Mouse (Mus musculus) layer of hippocampus, postnatal 25 days (tissue): ENCODE data around the gene Armh2. TPM values are rescaled to one million over a fixed set of nuclear protein-coding genes. Genes with fewer than 3 reads are reported as not detected.

Experiments
- DNase-seq, 2 experiments: peaks; one replicate each; pipeline ENCODE4 v3.0.0; 2022; ENCODE audit warnings: mixed read lengths in 2 of 2, low spot score in 1 of 2; ENCODE audit errors: extremely low spot score in 1 of 2
- total RNA-seq, 2 experiments: library from RNA; stranded (reverse); gene quantifications; 2 replicates each; pipeline ENCODE4 v1.2.3; 2021

The Armh2 gene
- not detected for total RNA-seq

GRCm38 (mm10) chr13:24741028-24741427 is at the start of gene Armh2:
TSS of gene Armh2 (plus strand) at chr13:24741232.
- no peak for DNase-seq

DNA sequence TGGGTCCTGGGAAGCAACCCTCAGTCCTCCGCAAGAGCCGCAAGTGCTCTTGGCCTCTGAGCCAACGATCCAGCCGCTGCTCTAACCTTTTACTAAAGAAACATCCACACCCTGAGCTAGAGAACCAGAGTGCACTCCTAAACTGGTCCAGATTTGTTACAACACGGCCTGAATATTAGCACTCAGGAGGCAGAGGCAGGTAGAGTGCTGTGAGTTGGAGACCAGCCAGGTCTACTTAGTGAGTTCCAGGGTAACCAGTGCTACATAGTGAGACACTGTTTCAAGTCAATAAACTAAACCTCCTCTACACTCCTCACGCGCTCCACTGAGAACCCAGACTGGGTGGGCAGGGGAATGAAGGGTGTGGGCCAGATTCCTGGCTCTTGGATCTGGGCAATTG is 47.7 kb upstream of the Armh2 start:
- no peak for DNase-seq

GRCm38 (mm10) chr13:24698746-24699145 is 42.3 kb upstream of the Armh2 start:
- DNase-seq = no peak

DNA sequence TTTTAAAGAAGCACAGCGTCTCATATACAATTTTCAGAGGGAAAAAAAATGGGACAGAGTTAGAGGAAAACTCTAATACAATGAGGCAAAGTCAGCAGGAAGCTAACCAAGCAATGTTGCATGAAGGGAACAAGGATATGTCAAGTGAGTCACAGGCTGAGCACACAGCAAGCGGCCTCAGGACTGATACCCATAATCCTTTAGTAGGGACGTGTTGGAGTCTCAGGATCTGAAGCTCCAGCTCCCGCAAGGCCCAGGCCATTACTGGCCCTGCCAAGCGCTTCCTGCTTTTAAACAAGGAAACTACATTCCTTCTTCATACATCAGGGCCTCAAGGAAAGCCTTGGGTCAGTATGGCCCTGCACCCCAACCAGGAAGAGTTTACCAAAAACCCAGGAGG is 38.9 kb upstream of the Armh2 start:
- DNase-seq = no peak

DNA sequence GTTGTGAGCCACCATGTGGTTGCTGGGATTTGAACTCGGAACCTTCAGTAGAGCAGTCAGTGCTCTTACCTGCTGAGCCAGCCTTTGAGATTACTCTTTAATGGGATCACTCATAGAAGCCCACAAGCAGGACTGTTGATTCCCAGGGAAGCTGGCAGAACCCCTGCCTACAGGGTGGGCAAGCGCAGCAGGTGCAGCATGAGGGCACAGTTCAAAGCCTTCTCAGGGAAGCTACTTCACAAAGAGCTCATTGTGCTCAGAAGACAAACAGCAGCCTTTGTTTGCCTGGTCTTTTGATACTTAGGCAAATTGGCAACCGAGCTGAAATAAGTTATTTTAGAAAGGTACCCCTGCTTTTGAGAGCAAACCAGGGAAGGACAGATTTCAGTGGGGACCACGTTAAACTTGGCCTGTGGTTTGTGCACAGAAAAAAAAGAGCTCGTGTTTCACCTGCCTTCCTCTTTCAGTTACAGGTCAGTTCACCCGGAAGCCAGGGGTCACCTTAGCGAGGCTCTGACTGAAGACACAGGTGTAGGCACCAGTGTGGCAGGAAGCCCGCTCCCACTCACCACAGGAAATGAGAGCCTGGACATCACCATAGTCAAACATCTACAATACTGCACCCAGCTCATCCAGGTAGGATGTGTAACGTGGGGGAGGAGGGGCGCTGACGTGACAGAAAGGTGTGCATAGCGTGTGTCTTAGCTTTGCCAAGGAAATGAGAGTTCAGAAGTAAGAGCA is 31.2 kb upstream of the Armh2 start:
- no peak for DNase-seq

- no peak for DNase-seq
Observed at GRCm38 (mm10) chr13:24710968-24711367, 30.1 kb upstream of the Armh2 start.

DNA sequence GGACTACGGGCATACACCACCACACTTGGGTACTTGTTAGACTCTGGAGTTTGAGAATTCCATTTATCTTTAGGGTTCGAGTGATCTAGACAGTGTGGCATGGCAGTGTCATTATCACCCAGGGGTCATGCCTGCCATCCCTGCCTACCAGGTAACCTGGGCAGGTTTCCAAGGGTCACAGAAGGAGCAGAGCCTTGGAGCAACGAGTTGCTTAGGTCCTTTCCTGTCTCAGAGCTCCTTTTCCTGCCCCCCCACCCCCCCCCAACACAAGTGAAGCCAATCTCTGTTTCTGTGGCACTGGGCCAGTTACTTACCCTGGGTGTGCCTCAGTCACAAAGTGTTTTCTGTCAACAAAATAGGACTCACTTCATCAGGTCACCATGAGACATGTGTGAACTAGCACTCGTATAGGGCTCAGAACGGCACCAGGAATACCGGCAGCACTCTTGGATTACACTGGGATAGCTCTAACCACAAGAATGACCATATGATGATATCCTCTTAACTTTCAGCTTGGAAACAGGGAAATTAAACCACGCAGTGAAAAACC is 28.4 kb upstream of the Armh2 start:
- no peak for DNase-seq

DNA sequence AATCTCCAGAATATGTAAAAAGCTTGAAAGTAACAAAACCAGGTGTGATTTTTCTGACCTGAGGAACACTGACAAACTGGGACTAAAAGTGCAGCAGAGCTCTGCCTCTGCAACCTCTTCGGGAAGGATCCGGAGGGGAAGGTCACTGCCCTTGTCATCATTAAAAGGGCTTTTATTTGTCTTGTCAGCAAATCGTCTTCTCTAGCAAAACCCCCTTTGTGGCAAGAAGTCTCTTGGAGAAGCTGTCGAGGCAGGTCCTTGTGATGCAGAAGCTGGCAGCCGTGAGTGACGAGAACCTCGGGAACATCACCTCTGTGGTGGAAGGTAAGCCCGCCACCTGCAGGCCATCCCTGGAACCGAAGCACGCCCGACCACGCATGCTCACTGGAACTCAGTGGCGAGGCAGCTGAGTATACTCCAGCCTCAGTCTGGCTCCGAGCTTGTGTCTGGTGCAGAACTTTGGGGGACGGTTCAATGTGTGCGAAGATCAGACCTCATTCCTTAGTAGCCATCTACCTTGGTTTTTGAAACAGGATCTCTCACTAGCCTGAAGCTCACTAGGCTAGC is 27.5 kb upstream of the Armh2 start:
- peak; percentile 83 to 97 for DNase-seq

DNA sequence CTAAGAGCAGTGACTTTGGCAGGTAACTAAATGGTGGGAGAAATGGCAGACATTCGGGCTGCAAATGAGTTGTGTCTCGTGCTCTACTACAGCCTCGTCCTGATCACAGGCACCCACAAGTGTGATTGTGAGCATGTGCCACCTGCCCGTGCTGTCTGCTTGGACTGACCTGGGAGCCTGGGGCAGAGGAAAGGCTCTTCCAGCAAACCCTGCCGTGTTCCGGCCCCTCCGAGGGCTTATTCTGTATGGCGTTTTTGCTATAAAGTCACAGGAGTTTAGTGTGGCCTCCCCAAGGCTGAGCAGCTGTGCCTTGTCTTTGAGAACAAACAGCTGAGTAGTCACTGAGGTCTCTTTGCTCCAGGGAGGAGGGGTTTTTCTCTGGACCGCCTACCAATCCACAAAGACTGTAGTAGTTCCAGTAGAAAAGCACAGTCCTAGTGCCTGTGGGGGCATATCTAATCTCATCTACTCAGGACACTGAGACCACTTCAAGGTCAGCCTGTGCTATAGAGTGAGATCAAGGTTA is 26.6 kb upstream of the Armh2 start:
- no peak for DNase-seq

DNA sequence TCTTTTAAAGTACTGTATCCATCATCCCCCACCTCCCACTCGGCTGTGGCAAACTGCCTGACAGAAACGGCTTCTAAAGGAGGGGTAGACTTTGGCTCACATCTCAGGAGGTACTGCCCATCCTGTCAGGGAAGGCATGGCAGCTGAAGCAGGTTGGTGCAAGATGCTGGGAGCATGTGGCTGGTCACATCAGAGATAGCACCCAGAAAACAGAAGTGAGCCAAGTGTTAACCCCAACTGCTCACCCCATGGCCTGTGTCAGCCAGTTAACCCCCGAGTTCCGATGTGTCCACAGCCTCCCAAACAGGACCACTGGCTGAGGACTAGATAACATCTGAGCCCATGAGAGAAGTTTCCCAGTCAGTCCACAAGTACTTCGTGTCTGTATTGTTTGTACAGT is 25.4 kb upstream of the Armh2 start:
- no peak for DNase-seq

DNA sequence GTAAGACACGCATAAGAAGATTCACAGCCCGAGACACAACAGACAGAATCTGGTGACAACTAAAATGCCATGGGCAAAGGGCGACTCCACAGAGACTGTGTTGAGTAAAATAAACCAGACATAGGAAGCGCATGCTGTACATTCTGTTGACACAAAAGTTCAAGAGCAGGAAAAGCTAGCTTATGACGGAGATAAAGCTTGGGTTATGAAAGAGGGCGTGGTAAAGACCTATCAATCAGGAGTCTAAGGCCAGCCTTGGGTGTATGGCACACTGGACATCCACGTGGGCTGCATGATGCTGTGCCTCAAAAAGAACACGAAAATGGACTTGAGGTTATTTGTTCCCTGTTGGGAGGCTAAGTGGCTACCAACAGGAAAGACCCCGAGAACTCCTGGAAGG is 24.6 kb upstream of the Armh2 start:
- DNase-seq = no peak

GRCm38 (mm10) chr13:24717677-24718076 is 23.4 kb upstream of the Armh2 start:
- no peak for DNase-seq

GRCm38 (mm10) chr13:24721502-24721901 is 19.5 kb upstream of the Armh2 start:
- no peak for DNase-seq

DNA sequence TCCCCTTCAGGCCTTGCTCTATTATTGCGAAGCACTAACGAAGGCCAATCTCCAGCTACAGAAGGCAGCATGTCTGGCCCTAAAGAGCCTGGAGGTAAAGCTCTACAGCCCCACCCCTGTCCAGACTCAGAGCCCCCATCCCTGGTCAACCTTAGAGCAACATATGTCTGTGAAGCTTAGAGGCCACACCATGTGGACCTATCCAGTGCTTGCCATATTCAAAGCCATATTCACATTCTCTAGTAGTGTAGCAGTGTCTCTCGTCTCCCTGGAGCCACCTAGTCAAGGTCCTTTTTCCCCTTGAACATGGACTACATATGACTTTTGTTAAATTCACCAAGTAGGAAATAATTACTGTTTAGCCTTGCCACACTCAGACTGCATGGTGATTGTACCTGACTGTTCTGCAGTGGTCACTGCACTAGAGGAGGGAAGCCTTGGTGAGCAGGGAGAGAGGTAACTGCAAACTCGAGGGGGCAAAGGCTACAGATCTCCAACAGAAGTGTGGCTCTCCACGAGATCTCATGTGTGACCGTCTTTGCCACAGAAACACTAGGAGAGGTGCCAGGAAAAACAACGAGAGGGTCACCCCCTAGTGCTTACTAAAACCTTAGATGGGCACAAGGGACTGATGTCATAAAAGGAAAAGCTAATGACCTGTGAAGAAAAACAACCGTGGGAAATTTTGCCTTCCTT is 17.2 kb upstream of the Armh2 start:
- no peak for DNase-seq

DNA sequence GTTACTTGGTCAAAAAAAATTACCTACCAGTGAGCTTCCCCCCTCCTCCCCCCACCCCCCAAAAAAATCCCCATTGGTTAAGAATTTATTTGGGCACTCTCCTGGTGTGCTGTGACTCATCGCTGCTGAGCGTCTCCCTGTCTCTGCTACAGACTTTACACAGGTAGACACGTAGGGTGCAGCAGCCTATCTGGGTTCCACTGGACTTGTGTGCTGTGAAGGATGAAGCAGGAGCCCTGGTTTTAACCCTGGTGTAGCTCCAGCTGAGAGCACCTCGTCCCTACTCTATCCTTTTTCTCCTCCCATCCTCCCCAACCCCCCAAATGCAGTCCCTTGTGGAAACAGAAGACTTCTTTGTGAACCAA is 16.7 kb upstream of the Armh2 start:
- DNase-seq = no peak

GRCm38 (mm10) chr13:24729128-24729527 is 11.9 kb upstream of the Armh2 start:
- no peak for DNase-seq

DNA sequence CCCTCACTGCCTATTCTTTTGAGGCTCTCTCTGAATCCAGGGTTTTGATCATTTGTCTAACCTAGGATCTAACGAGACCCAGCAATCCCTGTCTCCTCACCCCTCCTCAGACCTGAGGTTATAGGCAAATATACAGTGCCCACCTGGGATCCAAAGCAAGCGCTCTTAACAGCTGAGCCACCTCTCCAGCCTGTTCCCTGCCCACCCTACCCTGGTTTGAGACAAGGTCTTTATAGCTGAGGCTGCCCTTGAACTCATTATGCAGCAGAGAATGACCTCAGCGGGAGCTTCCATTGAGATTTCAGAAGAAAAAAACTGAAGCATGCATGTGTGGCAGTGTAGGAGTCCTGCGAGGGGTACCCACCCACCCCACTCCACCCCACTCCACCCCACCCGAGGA is 6.5 kb upstream of the Armh2 start:
- no peak for DNase-seq

- DNase-seq = no peak
Observed at GRCm38 (mm10) chr13:24735608-24736131, 5.4 kb upstream of the Armh2 start.

DNA sequence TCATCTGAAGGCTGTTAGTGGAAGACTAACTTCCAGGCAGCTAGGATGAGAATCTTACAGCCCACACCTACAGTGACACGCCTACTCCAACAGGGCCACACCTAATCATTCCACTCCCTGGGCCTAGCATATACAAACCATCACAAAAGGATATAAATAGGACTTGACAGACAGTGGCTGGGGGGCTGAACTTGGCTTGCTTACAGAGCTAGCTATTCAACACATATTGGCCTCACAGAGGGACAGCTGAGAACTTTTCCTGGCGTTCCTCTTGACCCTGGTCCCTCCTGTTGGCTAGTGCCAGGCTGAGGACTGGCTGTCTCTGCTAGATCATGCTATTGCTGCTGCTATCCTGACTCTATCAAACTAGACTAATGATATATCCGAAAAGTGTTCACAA is 6.8 kb downstream of the Armh2 start:
- DNase-seq = no peak

- no peak for DNase-seq
Observed at GRCm38 (mm10) chr13:24750807-24751206, 9.8 kb downstream of the Armh2 start.

GRCm38 (mm10) chr13:24751396-24751795 is 10.4 kb downstream of the Armh2 start:
- DNase-seq = no peak
